19 mouse cellular contexts compared by ENCODE assay signal in the genomic region with DNA sequence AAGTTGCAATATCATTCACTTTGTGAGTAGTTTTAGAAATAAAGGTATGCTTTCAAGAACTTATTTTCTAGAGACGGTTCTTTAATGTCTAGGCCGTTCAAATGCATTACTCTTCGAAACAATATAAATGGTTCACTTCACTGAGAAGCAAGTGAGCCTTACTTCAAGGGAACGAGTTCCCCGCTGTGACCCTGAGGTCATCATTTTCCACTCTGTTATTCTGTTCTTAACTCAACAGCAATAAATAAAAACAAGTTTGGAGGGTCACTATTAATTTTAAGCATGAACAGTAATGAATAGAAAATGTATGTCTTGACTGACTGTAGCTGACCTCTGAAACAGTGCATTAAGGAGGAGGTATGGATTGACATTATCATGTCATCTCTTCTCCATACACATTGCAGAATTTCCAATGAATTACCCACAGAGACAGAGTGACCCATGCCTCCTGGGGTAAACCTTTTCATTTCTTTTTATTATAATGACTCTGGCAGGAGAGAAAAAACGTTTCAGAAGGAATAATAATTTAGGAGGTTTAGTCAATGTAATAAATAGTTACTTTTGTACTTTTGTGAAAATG.
"Had no signal": no experiment of that assay in that cellular context is flagged by ENCODE, and none has a peak within 500 bp of the region (broad histone marks: within the 10 kb centered on the region; RNA-seq: fewer than 3 reads in every experiment).

No protein-coding gene starts in this region.

- DNase-seq: kidney, adult 18-20 months; kidney, adult 9 months; kidney, postnatal 36 days; left cerebral cortex, postnatal 4 days; lung, adult 18-20 months; lung, postnatal 10 days; lung, postnatal 36 days; midbrain, embryonic 14.5 days; right cerebral cortex, postnatal 25 days; thymus, adult 2 months; thymus, postnatal 14 days; thymus, postnatal 4 days had no signal

- H3K9ac ChIP-seq: limb, embryonic 12.5 days; limb, embryonic 15.5 days; liver, embryonic 12.5 days; liver, embryonic 15.5 days; lung, embryonic 15.5 days had no signal

- H3K4me1 ChIP-seq: limb, embryonic 12.5 days; limb, embryonic 15.5 days; liver, embryonic 12.5 days; liver, embryonic 15.5 days; lung, embryonic 15.5 days; megakaryocyte, embryonic 14.5 days had no signal

- H3K27ac ChIP-seq: limb, embryonic 12.5 days; limb, embryonic 15.5 days; liver, embryonic 12.5 days; liver, embryonic 15.5 days; lung, embryonic 15.5 days had no signal

- H3K4me3 ChIP-seq: limb, embryonic 12.5 days; limb, embryonic 15.5 days; liver, embryonic 12.5 days; liver, embryonic 15.5 days; lung, embryonic 15.5 days; megakaryocyte, embryonic 14.5 days had no signal

- H3K36me3 ChIP-seq: limb, embryonic 12.5 days; limb, embryonic 15.5 days; liver, embryonic 12.5 days; liver, embryonic 15.5 days; lung, embryonic 15.5 days had no signal

- H3K27me3 ChIP-seq: limb, embryonic 12.5 days; limb, embryonic 15.5 days; liver, embryonic 12.5 days; liver, embryonic 15.5 days; lung, embryonic 15.5 days; megakaryocyte, embryonic 14.5 days had no signal

- ATAC-seq: liver, embryonic 12.5 days had no signal

- H3K9me3 ChIP-seq: limb, embryonic 12.5 days; limb, embryonic 15.5 days; liver, embryonic 12.5 days; liver, embryonic 15.5 days; lung, embryonic 15.5 days; megakaryocyte, embryonic 14.5 days had no signal

- H3K4me2 ChIP-seq: limb, embryonic 12.5 days; limb, embryonic 15.5 days; liver, embryonic 12.5 days; liver, embryonic 15.5 days; lung, embryonic 15.5 days; midbrain, embryonic 11.5 days had no signal
